Mouse (Mus musculus) spleen, adult 2 months (tissue): Measurements from ENCODE around the gene Ptk7.

Experiments used
- CTCF ChIP-seq: fragments of 200-500 bp; IDR thresholded peaks from 2 replicates; pipeline ENCODE4 v1.5.1; 2011; ENCODE audit warnings: mild to moderate bottlenecking, inconsistent platforms; ENCODE audit not compliant: insufficient read depth, insufficient read length, insufficient replicate concordance; ENCODE audit errors: extremely low read depth
- POLR2A ChIP-seq: fragments of 200-500 bp; IDR thresholded peaks from 2 replicates; pipeline ENCODE4 v1.6.1; 2011; ENCODE audit warnings: low read depth, low read length, inconsistent platforms

- no peak for TF ChIP-seq CTCF
- TF ChIP-seq POLR2A = no peak
These were observed 4.7 kb downstream of the Ptk7 start for GRCm38 (mm10) chr17:46624598-46624997.
